Mouse (Mus musculus): ENCODE results near the gene Tmem132c.

GRCm38 (mm10) chr5:127567165-127567741, 325.6 kb downstream of the Tmem132c start:
- no peak for TF ChIP-seq POLR2A (IDR thresholded peaks at IDR 0.05; ENCODE audit: borderline replicate concordance, extremely low read depth, insufficient read depth, insufficient read length, poor library complexity, severe bottlenecking)
- TF ChIP-seq CTCF (IDR thresholded peaks at IDR 0.05; ENCODE audit: borderline replicate concordance, extremely low read depth, insufficient read depth, insufficient read length): no peak
